Mouse (Mus musculus): ENCODE data around the gene Sub1.

DNA sequence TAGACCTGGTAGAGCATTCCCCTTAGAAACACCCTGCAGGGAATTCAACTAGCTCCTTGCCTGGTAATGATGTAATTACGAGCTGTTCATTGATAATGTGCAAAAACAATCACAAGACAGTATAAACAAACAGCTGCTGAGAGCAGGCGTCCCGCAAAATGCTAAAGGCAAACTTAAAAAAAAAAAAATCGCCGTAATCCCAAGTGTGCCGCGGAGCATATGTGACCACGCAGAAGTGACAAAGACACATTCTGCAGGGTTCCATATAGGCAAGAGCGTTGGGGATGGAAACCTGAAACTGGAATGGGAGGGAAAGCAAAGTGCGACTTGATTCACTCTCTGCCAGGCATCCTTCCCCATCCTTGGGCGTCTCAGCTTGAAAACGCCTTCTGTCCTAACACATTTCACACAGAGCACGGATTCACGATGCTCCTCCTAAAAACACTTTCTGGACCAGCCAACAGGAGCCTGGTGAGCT is 28.0 kb upstream of the Sub1 start:
- TF ChIP-seq GATA1 (IDR thresholded peaks at IDR 0.05; ENCODE audit: low read length) (no peak), TAL1 (IDR thresholded peaks at IDR 0.05; ENCODE audit: low read length) (no peak)

Data from erythroblast, embryonic 14.5 days (primary cell).